Mouse (Mus musculus) c-Kit-positive CD71-negative TER-119-negative erythroid progenitor cells, embryonic 14.5 days (primary cell): ENCODE measurements around the gene Armc7.
A peak's percentile ranks its signal among the peaks of the same experiment; 100 is the strongest.
"Not testable (repeated sequence)": the region's sequence is repeated elsewhere in the genome, so short reads cannot be mapped to it uniquely, and the experiment has no call there.

Source experiments
- DNase-seq: peaks from one replicate; pipeline ENCODE4 v3.0.0-alpha.2; 2013; ENCODE audit warnings: low read depth

The Armc7 gene

DNA sequence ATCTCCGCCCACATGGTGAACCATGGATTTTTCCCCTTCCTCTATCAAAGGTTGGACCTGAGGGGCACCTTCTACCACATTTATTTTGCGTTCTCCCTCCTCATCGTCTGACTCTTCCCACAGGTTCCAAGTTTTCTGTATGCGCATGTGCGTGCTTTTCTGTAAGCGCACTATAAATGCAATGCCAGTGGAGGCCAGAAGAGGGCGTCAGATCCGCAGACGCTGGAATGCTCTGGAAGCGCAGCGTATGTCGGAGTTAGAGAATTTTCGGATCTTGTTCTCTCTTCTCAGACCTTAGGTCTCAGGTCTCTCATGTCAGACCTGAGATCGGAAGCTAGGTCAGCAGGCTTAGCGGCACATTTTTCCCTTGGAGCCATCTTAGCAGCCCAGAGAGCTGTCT lies 19.8 kb upstream of the Armc7 start:
- no peak for DNase-seq

GRCm38 (mm10) chr11:115456182-115456581 lies 19.3 kb upstream of the Armc7 start:
- no peak for DNase-seq

DNA sequence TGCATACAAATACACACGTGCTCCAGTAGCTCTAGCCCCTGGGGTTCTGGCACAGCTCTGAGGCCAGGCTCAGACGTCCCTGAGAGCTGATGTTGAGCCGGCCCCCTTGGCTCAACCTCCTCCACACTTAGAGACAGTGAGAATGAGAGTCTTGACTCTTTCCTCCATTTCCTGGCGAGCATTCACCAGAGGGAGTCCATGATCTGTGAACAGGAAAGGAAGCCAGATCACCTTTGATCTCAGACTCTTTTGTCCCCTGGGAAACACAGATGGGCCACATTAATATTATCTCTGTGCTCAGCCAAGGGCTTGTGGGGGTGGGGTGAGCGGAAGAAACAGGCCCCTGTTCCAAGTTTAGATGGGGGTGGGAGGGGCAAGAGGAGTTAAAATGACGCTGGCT lies 18.1 kb upstream of the Armc7 start:
- no peak for DNase-seq

- no peak for DNase-seq
Observed at GRCm38 (mm10) chr11:115460976-115461375, 14.5 kb upstream of the Armc7 start.

- no peak for DNase-seq
Observed at GRCm38 (mm10) chr11:115461846-115462242, 13.6 kb upstream of the Armc7 start.

GRCm38 (mm10) chr11:115462243-115462891 lies 13.1 kb upstream of the Armc7 start, which contains the start of gene Slc16a5:
Gene Slc16a5, plus strand, starts transcription at chr11:115462474.
- DNase-seq = no peak

GRCm38 (mm10) chr11:115463397-115463796 lies 12.1 kb upstream of the Armc7 start:
- no peak for DNase-seq

GRCm38 (mm10) chr11:115464851-115465250 lies 10.6 kb upstream of the Armc7 start:
- no peak for DNase-seq

DNA sequence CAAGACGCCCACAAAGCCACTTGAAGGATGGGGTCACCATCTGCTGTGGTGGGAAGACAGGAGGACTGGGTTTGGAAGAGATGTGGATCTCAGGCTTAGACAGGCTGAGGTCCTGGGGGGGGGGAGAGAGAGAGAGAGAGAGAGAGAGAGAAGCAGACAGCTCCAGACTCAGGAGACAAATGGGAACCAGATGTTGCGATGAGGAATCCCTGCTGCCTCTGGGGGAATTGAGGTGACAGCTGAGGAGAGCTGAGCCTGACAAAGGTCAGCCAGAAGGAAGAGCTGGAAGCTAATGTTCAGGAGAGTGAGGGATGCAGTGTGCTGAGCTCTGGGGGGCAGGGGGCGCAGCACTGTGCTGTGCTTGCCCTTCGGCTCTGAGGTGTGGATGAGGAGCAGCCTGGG lies 8.2 kb upstream of the Armc7 start:
- no peak for DNase-seq

GRCm38 (mm10) chr11:115472183-115472582 lies 3.3 kb upstream of the Armc7 start:
- DNase-seq = no peak

DNA sequence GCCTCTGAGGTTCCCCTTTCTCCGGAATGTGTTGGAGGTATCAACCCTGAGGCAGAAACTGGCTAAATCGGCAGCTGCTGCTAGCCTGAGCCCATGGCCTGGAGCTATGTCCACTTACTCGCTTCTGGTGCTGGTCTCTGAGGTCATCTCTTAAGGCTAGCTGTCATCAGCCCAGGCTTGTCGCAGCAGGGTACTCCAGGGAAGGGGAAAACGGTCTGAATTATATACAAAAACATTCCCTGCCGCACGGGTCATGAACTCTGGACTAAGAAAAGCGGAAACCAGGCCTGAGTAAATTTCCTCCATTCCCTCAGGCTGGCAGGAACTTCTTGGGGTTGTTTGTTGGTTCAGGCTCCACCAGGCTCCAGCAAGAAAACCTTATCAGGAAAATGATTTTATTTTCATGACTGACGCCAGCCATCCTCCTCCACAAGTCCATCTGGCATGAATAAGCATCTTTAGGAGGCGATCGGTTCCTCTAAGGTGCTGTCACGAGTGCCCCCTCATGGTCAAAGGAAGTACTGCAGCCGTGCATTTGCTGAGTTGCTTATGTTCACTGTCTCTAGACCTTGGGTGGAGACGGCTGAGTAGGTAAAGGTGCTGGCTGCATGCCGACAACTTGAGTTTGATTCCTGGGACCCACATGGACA lies 1.7 kb upstream of the Armc7 start:
- DNase-seq = peak; percentile 98

GRCm38 (mm10) chr11:115475758-115476237 lies 331 bp downstream of the Armc7 start:
- DNase-seq = no peak

- DNase-seq = not testable (repeated sequence)
Observed at GRCm38 (mm10) chr11:115476630-115477029, 1.2 kb downstream of the Armc7 start.

DNA sequence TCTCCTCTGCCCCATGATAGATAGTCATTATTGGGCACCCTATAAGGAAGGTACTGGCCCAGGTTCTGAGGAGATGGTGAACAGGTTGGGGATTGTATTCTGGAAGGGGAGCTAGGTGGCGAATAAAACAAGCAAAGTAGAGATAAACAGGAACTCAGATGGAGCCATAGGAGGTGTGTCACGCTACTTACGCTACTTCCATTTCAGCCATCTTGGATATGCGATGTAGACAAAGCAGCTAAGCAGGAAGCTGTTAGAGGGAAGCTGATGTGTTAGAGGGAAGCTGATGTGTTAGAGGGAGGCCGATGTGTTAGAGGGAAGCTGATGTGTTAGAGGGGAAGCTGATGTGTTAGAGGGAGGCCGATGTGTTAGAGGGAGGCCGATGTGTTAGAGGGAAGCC lies 1.9 kb downstream of the Armc7 start:
- not testable (repeated sequence) for DNase-seq

GRCm38 (mm10) chr11:115478296-115478938 lies 3.0 kb downstream of the Armc7 start:
- no peak for DNase-seq

GRCm38 (mm10) chr11:115481553-115482259 lies 6.2 kb downstream of the Armc7 start:
- DNase-seq = no peak

- DNase-seq = no peak
Observed at GRCm38 (mm10) chr11:115483278-115483677, 7.8 kb downstream of the Armc7 start.

GRCm38 (mm10) chr11:115483726-115484125 lies 8.3 kb downstream of the Armc7 start:
- peak; percentile 77 for DNase-seq

DNA sequence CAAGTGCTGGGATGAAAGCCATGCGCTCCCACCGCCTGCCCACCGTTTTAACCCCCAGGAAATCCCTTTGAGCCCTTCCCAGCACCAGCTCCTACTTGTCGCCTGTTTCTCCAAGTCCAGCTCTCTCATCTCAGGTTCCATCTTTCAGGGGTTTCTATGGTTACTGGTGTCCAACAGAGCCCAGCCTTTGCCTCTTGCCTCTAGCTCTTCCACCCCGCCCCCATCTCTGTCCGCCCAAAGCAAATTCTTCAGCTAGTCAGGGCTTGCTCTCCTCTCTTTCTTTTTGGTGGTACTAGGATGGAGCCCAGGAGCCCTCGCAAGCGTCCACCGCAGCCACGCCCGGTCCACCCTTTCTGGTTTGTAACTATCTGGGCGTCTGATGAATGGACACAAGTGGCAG lies 9.7 kb downstream of the Armc7 start:
- no peak for DNase-seq

DNA sequence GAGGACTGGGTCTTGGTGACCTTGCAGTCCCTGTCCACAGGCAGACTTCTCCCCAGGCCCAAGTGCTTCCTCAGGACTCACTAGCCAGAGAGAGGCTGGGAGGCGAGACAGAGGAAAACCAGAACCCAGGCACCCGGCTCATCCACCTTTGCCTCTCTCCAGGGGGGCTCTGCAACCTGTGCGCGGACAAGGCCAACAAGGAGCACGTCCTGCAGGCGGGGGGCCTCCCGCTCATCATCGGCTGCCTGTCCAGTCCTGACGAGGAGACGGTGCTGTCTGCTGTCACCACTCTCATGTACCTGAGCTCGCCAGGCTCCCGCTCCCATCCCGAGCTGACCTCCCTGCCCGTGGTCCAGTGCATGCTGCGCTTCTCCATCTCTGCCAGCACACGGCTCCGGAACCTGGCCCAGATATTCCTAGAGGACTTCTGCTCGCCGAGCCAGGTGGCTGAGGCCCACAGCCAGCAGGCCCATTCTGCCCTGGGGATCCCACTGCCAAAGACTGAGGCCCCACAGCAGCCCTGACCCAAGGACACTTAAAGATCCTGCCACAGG lies 13.2 kb downstream of the Armc7 start:
- DNase-seq = no peak

DNA sequence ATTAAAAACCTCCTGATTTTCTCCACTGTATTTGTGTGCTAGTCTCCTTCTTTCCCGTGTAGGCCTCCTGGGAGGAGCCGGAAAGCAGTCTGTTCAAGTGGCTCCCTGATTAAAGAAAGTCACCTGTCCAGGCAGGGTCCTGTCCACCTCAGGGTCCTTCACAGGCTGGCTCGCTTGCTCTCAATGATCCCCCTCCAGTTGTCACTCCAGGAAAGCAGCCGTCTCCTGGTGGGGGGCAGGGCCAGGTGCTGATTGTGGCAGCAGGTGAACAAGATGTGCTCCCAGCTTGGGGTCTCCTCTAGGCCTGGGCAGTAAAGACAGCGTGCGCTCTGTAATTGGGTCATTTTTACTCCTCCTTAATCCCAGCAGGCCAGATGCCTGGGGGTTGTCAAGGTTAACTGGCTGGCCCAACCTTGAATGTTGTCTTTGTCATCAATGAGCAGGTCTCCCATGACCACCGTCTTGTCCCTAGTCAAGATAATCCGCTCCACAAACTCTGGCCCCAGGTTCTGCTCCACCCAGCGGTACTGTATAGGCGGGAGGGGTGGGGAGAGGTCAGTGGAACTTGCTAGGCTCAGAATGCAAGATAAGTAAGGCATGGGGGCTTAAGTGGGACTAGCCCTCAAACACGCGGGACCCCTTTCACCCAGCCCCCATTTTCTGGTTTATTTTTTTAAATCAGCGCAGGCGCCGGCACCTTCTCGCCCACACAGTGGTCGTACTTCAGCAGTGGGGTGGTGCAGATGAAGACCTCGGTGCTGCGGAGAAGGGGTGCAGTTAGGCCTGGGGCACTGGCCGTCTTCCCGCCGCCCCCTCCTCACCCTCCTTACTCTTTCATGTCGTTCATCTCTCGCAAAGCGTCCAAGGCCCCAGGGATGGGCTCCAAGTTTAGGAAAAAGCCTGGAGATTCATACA lies 15.2 kb downstream of the Armc7 start:
- DNase-seq = no peak
